Mouse (Mus musculus) G1E-ER4 (cell line): Measurements from ENCODE around the gene Zfp688. TPM values are rescaled to one million over a fixed set of nuclear protein-coding genes. Genes with fewer than 3 reads are reported as not detected.
"Not testable (repeated sequence)": the region's sequence is repeated elsewhere in the genome, so short reads cannot be mapped to it uniquely, and the experiment has no call there.

ENCODE experiments used
- GATA1 ChIP-seq: IDR thresholded peaks from one replicate; pipeline ENCODE4 v1.8.0; 2012; ENCODE audit warnings: low read length, inconsistent platforms
- polyA plus RNA-seq: library from polyadenylated mRNA; stranded (reverse); fragments of >175 nt; gene quantifications from 2 replicates; pipeline ENCODE4 v1.2.3, GENCODE M21; 2012

Gene Zfp688
- polyA plus RNA-seq, 1 experiment, result 18.3 TPM

DNA sequence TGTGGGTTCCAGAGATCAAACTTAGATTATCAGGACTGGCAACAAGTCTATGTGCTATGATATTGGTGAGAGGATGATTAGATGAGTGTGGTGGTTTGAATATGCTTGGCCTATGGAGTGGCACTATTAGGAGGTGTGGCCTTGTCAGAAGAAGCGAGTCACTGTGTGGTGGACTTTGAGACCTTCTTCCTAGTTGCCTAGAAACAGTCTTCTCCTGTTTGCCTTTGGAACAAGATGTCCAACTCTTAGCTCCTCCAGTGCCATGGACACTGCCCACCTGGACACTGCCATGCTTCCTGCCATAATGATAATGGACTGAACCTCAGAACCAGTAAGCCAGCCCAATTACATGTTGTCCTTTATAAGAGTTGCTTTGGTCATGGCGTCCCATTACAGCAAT lies 4.0 kb upstream of the Zfp688 start:
- TF ChIP-seq GATA1, result no peak

- no peak for TF ChIP-seq GATA1
Measured at GRCm38 (mm10) chr7:127425291-127425690, 3.4 kb upstream of the Zfp688 start.

- no peak for TF ChIP-seq GATA1
Measured at GRCm38 (mm10) chr7:127422247-127422646, 379 bp upstream of the Zfp688 start.

GRCm38 (mm10) chr7:127411418-127411817 lies 10.4 kb downstream of the Zfp688 start:
- no peak for TF ChIP-seq GATA1

DNA sequence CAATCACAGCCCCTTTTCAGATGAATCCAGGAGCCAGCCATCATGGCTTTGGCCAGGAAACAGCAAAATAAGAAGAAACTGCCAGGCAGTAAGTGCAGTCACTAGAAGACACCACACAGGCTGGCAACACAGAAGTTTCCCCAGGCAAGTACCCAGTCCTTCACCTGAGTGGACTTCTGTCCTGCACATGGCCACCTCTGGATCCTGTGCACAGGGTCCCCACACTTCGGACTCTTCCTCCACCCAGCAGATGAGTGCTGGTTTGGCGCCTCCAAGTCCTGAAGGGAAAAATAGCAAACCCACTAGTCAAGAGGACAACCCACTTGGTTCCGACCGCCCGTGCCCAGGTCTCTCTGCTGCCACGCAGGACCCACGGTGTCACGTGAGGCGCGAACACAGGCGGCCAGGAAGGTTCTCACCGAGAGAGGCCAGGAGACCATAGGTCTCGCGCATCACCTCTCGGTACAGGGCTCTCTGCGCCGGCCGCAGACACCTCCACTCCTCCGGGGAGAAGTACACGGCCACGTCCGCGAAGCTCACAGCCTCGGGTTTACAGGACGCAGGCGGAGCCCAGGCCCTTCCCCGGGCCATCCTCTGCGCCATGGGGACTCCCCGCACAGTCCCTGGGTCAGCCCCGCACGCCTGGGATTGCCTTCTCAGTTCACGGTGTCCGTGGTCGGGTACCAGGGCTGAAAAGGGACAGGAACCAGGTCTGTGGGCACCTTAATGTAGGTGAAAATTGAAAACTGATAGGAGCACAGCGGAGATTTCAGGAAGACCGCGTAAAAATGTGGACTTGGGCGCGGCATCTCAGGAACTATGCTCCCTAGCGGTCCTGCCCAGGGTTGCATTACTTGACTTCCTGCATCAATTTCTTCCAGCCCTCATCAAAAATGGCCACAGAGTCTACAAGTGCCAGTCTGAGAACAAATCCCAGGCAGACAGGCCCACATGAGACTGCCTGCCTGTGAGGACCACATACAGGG lies 15.6 kb downstream of the Zfp688 start, which contains the start of gene Zfp764:
TSS of gene Zfp764 (minus strand) at position 821 of the 986 bp plus-strand sequence.
- not testable (repeated sequence) for TF ChIP-seq GATA1

GRCm38 (mm10) chr7:127402980-127403379 lies 18.9 kb downstream of the Zfp688 start:
- no peak for TF ChIP-seq GATA1

GRCm38 (mm10) chr7:127400355-127400754 lies 21.5 kb downstream of the Zfp688 start:
- peak; percentile 51 for TF ChIP-seq GATA1

- no peak for TF ChIP-seq GATA1
Measured at GRCm38 (mm10) chr7:127393944-127394333, 27.9 kb downstream of the Zfp688 start.

DNA sequence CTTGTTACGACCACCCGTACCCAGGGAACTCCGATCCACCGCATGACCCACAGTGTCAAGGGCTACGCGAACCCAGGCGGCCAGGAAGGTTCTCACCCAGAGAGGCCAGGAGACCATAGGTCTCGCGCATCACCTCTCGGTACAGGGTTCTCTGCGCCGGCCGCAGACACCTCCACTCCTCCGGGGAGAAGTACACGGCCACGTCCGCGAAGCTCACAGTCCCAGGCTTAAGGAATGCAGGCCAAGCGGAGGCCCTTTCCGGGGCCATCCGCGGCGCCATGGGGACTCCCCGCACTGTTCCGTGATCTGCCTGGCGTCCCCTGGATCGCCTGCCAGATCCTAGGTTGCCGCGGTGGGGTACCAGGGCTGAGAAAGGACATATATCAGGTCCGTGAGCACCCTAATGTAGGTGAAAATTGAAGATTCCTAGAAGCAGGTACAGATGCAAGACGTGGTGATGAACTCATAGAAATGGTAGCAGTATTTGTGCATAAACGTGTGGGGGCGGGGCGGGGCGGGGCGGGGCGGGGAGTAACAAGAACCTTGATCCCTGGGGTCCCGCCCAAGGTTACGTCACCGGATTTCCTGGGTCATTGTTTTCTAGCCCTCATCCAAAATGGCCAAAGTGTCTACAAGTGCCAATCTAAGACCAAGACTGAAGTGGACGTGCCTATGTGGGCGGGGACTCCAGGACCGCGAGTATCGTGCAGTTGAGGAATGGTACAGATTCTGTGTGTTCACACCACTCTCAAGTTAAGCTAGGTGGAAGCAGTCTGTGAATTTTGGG lies 28.5 kb downstream of the Zfp688 start, which contains the start of gene E430018J23Rik:
TSS of gene E430018J23Rik (minus strand) at position 473 of the 787 bp plus-strand sequence.
- TF ChIP-seq GATA1, result no peak

DNA sequence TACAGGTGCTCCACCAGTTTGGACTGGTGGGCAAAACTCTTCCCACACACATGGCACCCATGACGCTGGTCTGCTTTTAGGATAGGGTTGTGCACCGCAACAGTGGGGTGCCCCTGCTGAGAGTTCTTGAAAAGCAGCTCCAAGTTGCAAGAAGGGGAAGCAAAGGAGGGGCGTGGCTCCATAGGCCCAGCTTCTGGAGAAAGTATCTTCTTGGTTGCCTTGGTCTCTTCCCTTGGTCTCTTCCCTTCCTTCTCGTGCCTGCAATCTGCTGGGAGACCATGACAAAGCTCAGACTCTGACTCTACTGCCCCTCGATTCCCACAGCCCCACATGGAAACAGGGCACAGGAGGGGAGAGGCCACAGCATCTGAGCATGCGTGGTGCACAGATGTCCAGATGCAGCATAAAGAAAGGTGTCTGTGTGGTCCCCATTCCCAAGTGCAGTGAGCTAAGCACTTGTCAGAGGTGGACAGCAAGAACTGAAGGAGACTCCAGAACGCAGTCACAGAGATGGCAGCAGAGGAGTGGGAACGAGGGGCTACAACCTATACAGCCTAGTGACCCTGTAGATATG lies 29.5 kb downstream of the Zfp688 start:
- TF ChIP-seq GATA1, result no peak

DNA sequence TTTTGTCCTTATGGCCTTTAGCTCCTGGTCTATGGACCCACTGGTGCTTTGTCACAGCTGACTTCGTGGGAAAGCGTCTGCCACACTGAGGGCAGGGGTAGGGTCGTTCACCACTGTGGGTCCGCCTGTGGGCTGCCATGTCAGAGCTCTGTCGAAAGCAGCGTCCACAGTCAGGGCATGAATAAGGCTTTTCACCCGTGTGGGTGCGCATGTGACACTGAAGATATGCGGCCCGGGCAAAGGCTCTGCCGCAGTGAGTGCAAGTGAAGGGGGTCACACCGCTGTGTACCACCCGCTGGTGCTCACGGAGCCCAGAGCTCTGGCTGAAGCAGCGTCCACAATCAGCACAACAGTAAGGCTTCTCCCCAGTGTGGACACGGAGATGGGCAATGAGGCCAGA lies 30.3 kb downstream of the Zfp688 start:
- TF ChIP-seq GATA1, result no peak

DNA sequence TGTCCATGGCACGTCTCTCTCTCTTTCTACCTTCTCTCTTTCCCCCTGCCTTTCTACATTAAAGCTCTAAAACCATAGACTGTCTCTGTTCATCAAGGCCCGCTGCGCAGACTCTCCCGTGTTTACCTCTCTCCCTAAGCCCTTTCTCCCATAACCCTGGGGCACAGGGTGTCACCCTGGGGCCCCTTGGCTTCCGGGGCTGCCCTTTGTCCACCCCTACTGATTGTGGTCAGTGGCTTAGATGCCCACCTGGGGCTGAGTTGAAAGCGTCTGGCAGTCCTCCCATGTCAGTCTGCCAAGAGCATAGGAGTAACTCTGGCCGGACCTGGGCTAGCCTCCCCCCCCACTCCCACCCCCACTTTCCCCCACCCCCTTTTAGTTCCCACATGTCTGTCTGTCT lies 31.6 kb downstream of the Zfp688 start:
- TF ChIP-seq GATA1, result no peak

DNA sequence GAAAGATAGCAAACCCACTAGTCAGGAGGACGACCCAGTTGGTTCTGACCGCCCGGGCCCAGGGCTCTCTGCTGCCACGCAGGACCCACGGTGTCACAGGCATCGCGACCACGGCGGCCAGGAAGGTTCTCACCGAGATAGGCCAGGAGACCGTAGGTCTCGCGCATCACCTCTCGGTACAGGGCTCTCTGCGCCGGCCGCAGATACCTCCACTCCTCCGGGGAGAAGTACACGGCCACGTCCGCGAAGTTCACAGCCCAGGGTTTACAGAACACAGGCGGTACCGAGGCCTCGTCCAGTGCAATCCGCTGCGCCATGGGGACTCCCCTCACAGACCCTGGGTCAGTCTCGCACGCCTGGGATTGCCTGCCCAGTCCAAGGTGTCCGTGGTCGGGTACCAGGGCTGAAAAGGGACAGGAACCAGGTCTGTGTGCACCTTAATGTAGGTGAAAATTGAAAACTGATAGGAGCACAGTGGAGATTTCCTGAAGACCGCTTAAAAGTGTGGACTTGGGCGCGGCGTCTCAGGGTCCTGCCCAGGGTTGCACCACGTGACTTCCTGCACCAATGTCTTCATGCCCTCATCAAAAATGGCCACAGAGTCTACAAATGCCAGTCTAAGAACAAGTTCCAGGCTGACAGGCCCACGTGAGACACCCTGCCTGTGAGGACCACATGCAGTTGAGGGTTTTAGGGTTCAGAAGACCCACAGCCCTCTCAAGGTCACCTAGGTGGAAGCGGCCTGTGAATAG lies 35.1 kb downstream of the Zfp688 start, which contains the start of gene 9130019O22Rik:
TSS of gene 9130019O22Rik (minus strand) at position 526 of the 752 bp plus-strand sequence.
- TF ChIP-seq GATA1, result no peak

DNA sequence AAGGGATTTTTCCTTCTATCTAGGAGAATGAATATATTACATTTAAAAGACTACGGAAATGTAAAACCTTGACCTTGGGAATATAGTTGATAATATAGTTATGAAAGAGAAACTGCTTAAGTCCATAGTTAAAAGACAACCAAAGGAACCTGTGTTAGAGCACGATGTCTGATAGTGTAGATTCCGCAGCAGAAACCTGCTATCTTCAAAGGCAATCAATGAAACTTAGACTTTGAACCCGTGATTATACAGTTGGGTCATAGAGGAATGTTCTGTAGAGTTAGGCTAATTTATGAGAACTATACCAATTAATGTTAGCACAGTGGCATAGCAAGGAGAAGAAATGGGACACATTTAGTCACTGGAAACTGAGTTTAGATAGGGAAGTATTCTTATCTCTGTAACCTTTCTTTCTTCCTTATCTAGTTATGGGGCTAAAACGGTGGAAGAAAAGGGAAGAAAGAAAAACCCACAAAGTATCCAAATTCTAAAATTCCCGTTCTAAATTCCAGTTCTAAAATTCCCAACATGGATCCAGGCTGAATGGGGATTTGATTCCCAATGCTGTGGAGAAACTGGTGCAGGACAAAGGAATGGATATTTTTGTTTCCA lies 43.5 kb downstream of the Zfp688 start:
- no peak for TF ChIP-seq GATA1
